Mouse (Mus musculus): ENCODE measurements around the gene Mustn1.
A peak's percentile ranks its signal among the peaks of the same experiment; 100 is the strongest.

- TF ChIP-seq POLR2A (IDR thresholded peaks at IDR 0.05; ENCODE audit: low read depth, low read length) (no peak), CTCF (conservative IDR thresholded peaks at IDR 0.05; ENCODE audit: insufficient read depth, insufficient read length, low read depth, low read length) (peak; percentile 74)
Measured at GRCm38 (mm10) chr14:30880811-30881717, 2.1 kb downstream of the Mustn1 start.

Data from kidney, adult 2 months (tissue).